Mouse (Mus musculus) layer of hippocampus, adult 2 months (tissue): ENCODE measurements at regions not wholly inside any gene's neighbourhood (a gene's known extent, or its start where the extent isn't known, plus 50 kb on each side); places are given as distances from the start of the nearest gene placed in this dataset.

Experiments used
- DNase-seq, 2 experiments: peaks; one replicate each; pipeline ENCODE4 v3.0.0; 2022; ENCODE audit warnings: low spot score in 2 of 2
- H3K27ac ChIP-seq: fragments of 200-600 bp; 2 replicates; pipeline ENCODE4 v1.8.1; 2022
- H3K4me3 ChIP-seq: fragments of 200-600 bp; 2 replicates; pipeline ENCODE4 v1.8.1; 2022; ENCODE audit warnings: mild to moderate bottlenecking
- CTCF ChIP-seq: fragments of 200-600 bp; conservative IDR thresholded peaks from 2 replicates; pipeline ENCODE4 v1.8.1; 2022; ENCODE audit warnings: antibody characterized with exemption, mild to moderate bottlenecking, moderate library complexity

DNA sequence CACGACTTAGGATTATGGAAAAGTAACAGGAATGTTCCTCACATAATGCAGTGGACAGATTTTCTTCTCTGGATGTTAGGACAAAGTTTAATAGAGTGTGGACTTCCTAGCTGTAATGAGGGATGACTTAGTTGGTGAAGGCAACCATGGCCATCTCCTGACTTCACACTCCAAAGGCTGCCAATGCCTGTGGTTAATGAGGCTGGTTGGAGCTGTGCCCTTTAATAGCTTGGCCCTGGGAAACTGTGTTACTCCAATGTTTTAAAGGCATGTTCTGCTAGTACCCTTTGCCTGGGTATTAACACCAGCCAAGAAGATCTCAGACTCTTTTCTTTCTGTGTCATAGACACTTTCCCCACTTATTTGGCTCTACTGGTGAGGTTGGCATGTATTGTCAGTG is 378.9 kb downstream of the Fat4 start:
- Histone ChIP-seq H3K27ac (no peak overlapping the region), H3K4me3 (no peak overlapping the region)
- no peak for TF ChIP-seq CTCF
- DNase-seq: peak in 1 of 2 experiments; percentile 10

DNA sequence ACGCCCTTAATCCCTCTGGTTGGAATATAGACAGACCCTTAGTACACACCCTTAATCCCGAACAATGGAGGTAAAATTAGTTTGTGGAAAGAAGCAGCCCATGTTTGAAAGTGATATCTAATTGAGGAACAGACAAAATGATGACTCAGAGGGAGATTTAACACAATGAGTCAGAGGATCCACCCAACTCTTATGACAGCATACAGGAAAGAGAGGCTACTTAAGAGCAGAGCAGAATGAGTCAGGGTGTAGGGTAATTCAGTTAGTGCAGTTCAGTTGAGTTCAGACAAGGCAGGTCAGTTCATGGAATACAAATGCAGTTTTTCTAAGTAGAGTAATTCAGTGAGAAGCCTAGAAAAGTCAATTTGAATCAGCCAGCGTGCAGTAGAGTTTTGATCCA is 382.6 kb downstream of the Fat4 start:
- H3K27ac ChIP-seq: no peak overlapping the region
- H3K4me3 ChIP-seq: no peak overlapping the region
- TF ChIP-seq CTCF: no peak
- DNase-seq: no peak

- no peak overlapping the region for H3K27ac ChIP-seq
- TF ChIP-seq CTCF: no peak
- DNase-seq: no peak
- H3K4me3 ChIP-seq: no peak overlapping the region
Observed at GRCm38 (mm10) chr3:39272616-39273015, 385.9 kb downstream of the Fat4 start.

GRCm38 (mm10) chr3:39276897-39277296 is 390.2 kb downstream of the Fat4 start:
- no peak for DNase-seq
- Histone ChIP-seq H3K27ac (no peak overlapping the region), H3K4me3 (no peak overlapping the region)
- TF ChIP-seq CTCF: no peak

DNA sequence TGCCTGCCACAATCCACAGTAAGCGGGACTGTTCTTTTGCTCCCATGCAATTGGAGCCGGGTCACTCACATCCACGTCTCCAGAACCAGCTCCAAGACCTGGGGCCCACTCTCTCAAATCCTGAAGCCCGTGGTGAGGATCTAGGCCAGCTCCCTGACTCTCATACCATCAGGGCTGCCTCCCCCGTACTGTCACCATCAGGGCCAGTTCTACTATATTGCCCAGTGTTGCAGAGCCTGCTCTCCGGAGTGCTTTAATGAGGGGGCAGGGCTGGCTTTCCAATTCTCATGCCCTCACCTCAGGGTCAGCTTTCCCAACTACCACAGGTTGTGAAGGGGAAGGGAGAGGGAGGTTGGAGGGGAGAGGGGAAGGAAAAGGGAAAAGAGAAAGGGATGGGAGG is 390.6 kb downstream of the Fat4 start:
- TF ChIP-seq CTCF: no peak
- Histone ChIP-seq H3K27ac (no peak overlapping the region), H3K4me3 (no peak overlapping the region)
- DNase-seq: no peak

GRCm38 (mm10) chr3:39295255-39295654 is 408.5 kb downstream of the Fat4 start:
- no peak for DNase-seq
- Histone ChIP-seq H3K4me3 (no peak overlapping the region), H3K27ac (no peak overlapping the region)
- no peak for TF ChIP-seq CTCF

GRCm38 (mm10) chr3:39296257-39296656 is 409.5 kb downstream of the Fat4 start:
- Histone ChIP-seq H3K4me3 (no peak overlapping the region), H3K27ac (no peak overlapping the region)
- no peak for TF ChIP-seq CTCF
- no peak for DNase-seq

DNA sequence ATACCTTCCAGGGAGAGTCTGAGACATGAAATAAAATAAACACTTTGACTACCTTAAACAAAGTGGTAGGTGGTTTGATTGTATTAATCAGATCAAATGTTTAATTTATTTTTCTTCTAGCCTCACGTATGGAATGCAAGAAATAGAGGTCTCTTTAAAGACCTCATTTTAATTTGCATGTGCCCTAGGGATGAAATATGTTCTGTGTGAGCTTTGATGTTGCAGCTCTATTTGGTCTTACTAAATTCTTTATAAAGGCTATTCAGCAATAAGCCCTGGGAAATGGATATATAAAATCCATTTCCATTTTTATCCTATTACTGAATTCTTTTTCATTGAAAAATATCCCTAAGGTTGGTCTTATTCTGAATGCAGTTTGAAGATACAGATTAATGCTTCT is 422.7 kb downstream of the Fat4 start:
- H3K4me3 ChIP-seq: no peak overlapping the region
- no peak overlapping the region for H3K27ac ChIP-seq
- no peak for TF ChIP-seq CTCF
- DNase-seq: no peak

GRCm38 (mm10) chr3:39313563-39313962 is 426.8 kb downstream of the Fat4 start:
- no peak for DNase-seq
- H3K4me3 ChIP-seq: no peak overlapping the region

DNA sequence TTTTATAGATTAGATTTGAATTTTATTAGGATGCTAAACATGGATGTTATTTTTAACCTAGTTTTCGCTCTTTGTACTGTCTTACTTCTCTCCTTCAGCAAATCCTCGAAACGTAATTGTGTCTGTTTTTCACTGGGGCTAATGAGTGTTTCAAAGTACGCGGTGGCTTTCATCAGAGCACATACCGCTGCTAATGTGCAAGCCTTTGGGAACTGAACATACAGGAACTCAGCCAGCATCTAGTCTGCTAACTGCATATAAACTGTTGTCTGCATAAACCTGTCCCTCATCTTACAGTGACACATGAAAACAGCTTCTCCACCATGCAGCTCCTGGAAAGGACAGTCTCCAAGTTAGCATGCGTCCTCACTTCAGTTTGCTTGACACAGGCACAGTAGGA is 434.1 kb downstream of the Fat4 start:
- DNase-seq: no peak
- TF ChIP-seq CTCF: no peak
- no peak overlapping the region for H3K27ac ChIP-seq
- no peak overlapping the region for H3K4me3 ChIP-seq

More at GRCm38 (mm10) chr3:39313563-39313962, 426.8 kb downstream of the Fat4 start:
- no peak for TF ChIP-seq CTCF
- no peak overlapping the region for H3K27ac ChIP-seq

GRCm38 (mm10) chr3:39322225-39322624 is 435.5 kb downstream of the Fat4 start:
- TF ChIP-seq CTCF: no peak
- Histone ChIP-seq H3K27ac (no peak overlapping the region), H3K4me3 (no peak overlapping the region)
- no peak for DNase-seq

- no peak for TF ChIP-seq CTCF
Observed at GRCm38 (mm10) chr3:39335612-39336230, 449.0 kb downstream of the Fat4 start.

DNA sequence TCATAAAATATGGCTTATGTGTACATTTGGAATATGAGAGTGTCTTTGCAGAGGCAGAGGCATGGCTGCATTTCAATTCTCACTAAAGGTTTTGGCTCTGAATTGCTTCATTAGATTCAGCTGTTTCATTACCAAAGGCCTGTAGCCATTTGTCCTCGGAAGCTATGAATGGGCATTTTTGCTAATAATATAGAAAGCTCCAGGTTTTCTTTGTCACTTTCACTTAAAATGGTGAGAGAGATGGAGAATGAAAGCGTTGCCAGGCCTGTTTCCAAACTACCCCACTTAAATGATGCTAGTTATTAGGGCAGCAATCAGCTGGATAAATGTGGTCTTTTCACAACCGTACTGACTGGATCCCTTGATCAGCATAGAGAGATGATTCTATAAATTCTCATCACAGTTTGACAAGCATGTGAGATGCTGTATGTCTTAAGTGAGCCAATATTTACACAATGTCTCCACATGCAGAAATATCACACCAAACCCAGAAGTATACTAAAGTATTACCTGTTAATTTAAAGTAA is 454.5 kb downstream of the Fat4 start:
- TF ChIP-seq CTCF: no peak
- Histone ChIP-seq H3K27ac (no peak overlapping the region), H3K4me3 (no peak overlapping the region)
- no peak for DNase-seq

More at GRCm38 (mm10) chr3:39335612-39336230, 449.0 kb downstream of the Fat4 start:
- no peak for DNase-seq
- Histone ChIP-seq H3K4me3 (no peak overlapping the region), H3K27ac (no peak overlapping the region)

GRCm38 (mm10) chr3:39344078-39344477 is 457.3 kb downstream of the Fat4 start:
- no peak for DNase-seq
- H3K4me3 ChIP-seq: no peak overlapping the region
- H3K27ac ChIP-seq: no peak overlapping the region
- no peak for TF ChIP-seq CTCF
